Mouse (Mus musculus): ENCODE data around the gene Gm17581. TPM values are rescaled to one million over a fixed set of nuclear protein-coding genes. Genes with fewer than 3 reads are reported as not detected.

Gene Gm17581
- polyA plus RNA-seq, 1 experiment from 2014 or later = not detected

GRCm38 (mm10) chr2:155689211-155689610 is 46.5 kb downstream of the Gm17581 start:
- Histone ChIP-seq H3K27ac (ENCODE audit: low read length) (no peak overlapping the region), H3K9ac (ENCODE audit: low read depth, low read length) (no peak overlapping the region)
- 76% methylated on average over 4 of the region's 4 CpGs for WGBS (ENCODE audit: insufficient replicate concordance)

GRCm38 (mm10) chr2:155687746-155688145 is 47.9 kb downstream of the Gm17581 start:
- Histone ChIP-seq H3K9me3 (replicated peaks; ENCODE audit: control insufficient read depth, low read length) (no peaks in the 10 kb centered on the region), H3K36me3 (ENCODE audit: control insufficient read depth, insufficient read depth) (no peaks in the 10 kb centered on the region), H3K27ac (ENCODE audit: low read length) (no peak overlapping the region), H3K4me1 (ENCODE audit: control insufficient read depth, low read depth, low read length) (peaks cover 12% of the 10 kb centered on the region), H3K27me3 (ENCODE audit: control insufficient read depth, insufficient read depth, low read depth, low read length) (no peaks in the 10 kb centered on the region), H3K9ac (ENCODE audit: low read depth, low read length) (no peak overlapping the region), H3K4me2 (ENCODE audit: low read depth, low read length) (no peak overlapping the region), H3K4me3 (ENCODE audit: low read depth, low read length) (no peak overlapping the region)
- 88% methylated on average over 11 of the region's 11 CpGs for WGBS (ENCODE audit: insufficient replicate concordance)
- ATAC-seq (ENCODE audit: low read depth) = no peak

More at GRCm38 (mm10) chr2:155689211-155689610, 46.5 kb downstream of the Gm17581 start:
- ATAC-seq (ENCODE audit: low read depth) = no peak
- Histone ChIP-seq H3K4me3 (ENCODE audit: low read depth, low read length) (no peak overlapping the region), H3K9me3 (replicated peaks; ENCODE audit: control insufficient read depth, low read length) (no peaks in the 10 kb centered on the region), H3K4me1 (ENCODE audit: control insufficient read depth, low read depth, low read length) (peaks cover 12% of the 10 kb centered on the region), H3K27me3 (ENCODE audit: control insufficient read depth, insufficient read depth, low read depth, low read length) (no peaks in the 10 kb centered on the region), H3K4me2 (ENCODE audit: low read depth, low read length) (no peak overlapping the region), H3K36me3 (ENCODE audit: control insufficient read depth, insufficient read depth) (no peaks in the 10 kb centered on the region)

GRCm38 (mm10) chr2:155686572-155686971 is 49.1 kb downstream of the Gm17581 start:
- H3K27ac ChIP-seq (ENCODE audit: low read length) = no peak overlapping the region
- no peaks in the 10 kb centered on the region for H3K36me3 ChIP-seq (ENCODE audit: control insufficient read depth, insufficient read depth)
- H3K4me1 ChIP-seq (ENCODE audit: control insufficient read depth, low read depth, low read length) = peaks cover 12% of the 10 kb centered on the region
- H3K9ac ChIP-seq (ENCODE audit: low read depth, low read length) = no peak overlapping the region
- H3K9me3 ChIP-seq (replicated peaks; ENCODE audit: control insufficient read depth, low read length) = no peaks in the 10 kb centered on the region
- WGBS (ENCODE audit: insufficient replicate concordance) = 77% methylated on average over 5 of the region's 5 CpGs
- no peak for ATAC-seq (ENCODE audit: low read depth)
- H3K27me3 ChIP-seq (ENCODE audit: control insufficient read depth, insufficient read depth, low read depth, low read length) = no peaks in the 10 kb centered on the region
- no peak overlapping the region for H3K4me3 ChIP-seq (ENCODE audit: low read depth, low read length)
- H3K4me2 ChIP-seq (ENCODE audit: low read depth, low read length) = no peak overlapping the region

Other genes starting within 250 kb of the Gm17581 start
- gene Acss2, start 217.9 kb downstream of the Gm17581 start, polyA plus RNA-seq (2015; fragmentation: Nextera tagmentation; extraction: Ambion mirVana) = 24.6 and 29.6 TPM in 2 replicates
- 0.17 and 0.20 TPM in 2 replicates for gene Ggt7, start 217.6 kb downstream of the Gm17581 start, polyA plus RNA-seq (2015; fragmentation: Nextera tagmentation; extraction: Ambion mirVana)
- gene Gss, start 143.1 kb downstream of the Gm17581 start, polyA plus RNA-seq (2015; fragmentation: Nextera tagmentation; extraction: Ambion mirVana) = 77.8 and 81.1 TPM in 2 replicates
- 0.94 and 1.7 TPM in 2 replicates for gene Myh7b, start 124.7 kb downstream of the Gm17581 start, polyA plus RNA-seq (2015; fragmentation: Nextera tagmentation; extraction: Ambion mirVana)
- 49.7 and 50.7 TPM in 2 replicates for gene Trpc4ap, start 43.5 kb downstream of the Gm17581 start, polyA plus RNA-seq (2015; fragmentation: Nextera tagmentation; extraction: Ambion mirVana)
- gene Edem2, start 6.4 kb downstream of the Gm17581 start, polyA plus RNA-seq (2015; fragmentation: Nextera tagmentation; extraction: Ambion mirVana) = 29.5 and 30.3 TPM in 2 replicates
- 0.96 and 1.4 TPM in 2 replicates for gene Procr, start 15.3 kb upstream of the Gm17581 start, polyA plus RNA-seq (2015; fragmentation: Nextera tagmentation; extraction: Ambion mirVana)
- not detected in 2 replicates for gene Mmp24, start 39.5 kb upstream of the Gm17581 start, polyA plus RNA-seq (2015; fragmentation: Nextera tagmentation; extraction: Ambion mirVana)
- gene BC029722, start 83.6 kb upstream of the Gm17581 start, polyA plus RNA-seq (2015; fragmentation: Nextera tagmentation; extraction: Ambion mirVana) = 4.8 and 5.6 TPM in 2 replicates
- gene Eif6, start 91.1 kb upstream of the Gm17581 start, polyA plus RNA-seq (2015; fragmentation: Nextera tagmentation; extraction: Ambion mirVana) = 108 TPM in 2 replicates
- gene Fam83c, start 99.0 kb upstream of the Gm17581 start, polyA plus RNA-seq (2015; fragmentation: Nextera tagmentation; extraction: Ambion mirVana) = 0.08 and 0.14 TPM in 2 replicates
- gene Uqcc1, start 194.4 kb upstream of the Gm17581 start, polyA plus RNA-seq (2015; fragmentation: Nextera tagmentation; extraction: Ambion mirVana) = 26.5 and 34.1 TPM in 2 replicates
- not detected in 2 replicates for gene Gm15557, start 204.9 kb upstream of the Gm17581 start, polyA plus RNA-seq (2015; fragmentation: Nextera tagmentation; extraction: Ambion mirVana)
- gene Gdf5, start 209.5 kb upstream of the Gm17581 start, polyA plus RNA-seq (2015; fragmentation: Nextera tagmentation; extraction: Ambion mirVana) = not detected in 2 replicates
- gene Cep250, start 220.6 kb upstream of the Gm17581 start, polyA plus RNA-seq (2015; fragmentation: Nextera tagmentation; extraction: Ambion mirVana) = 6.6 and 7.0 TPM in 2 replicates